Mouse (Mus musculus) stomach, postnatal 0 days (tissue): ENCODE data around the gene Cldn8. TPM values are rescaled to one million over a fixed set of nuclear protein-coding genes. Genes with fewer than 3 reads are reported as not detected.

Experiments used
- ATAC-seq: fragments of 200-750 bp; cut with Nextera tagmentation; 2 replicates; pipeline ENCODE4 v1.8.0; 2017; ENCODE audit not compliant: low FRiP score, low TSS enrichment
- DNase-seq: peaks from one replicate; pipeline ENCODE4 v3.0.0-alpha.2; 2016; ENCODE audit warnings: low spot score
- H3K27ac ChIP-seq: fragments of 300-500 bp; sonication (generic); replicated peaks from 2 replicates; pipeline ENCODE4 v1.5.1; 2014; ENCODE audit warnings: mild to moderate bottlenecking, control low read depth
- H3K27me3 ChIP-seq: fragments of 300-500 bp; sonication (generic); 2 replicates; pipeline ENCODE4 v1.6.1; 2014; ENCODE audit warnings: low read length; ENCODE audit not compliant: control insufficient read depth, insufficient read depth
- H3K36me3 ChIP-seq: fragments of 300-500 bp; sonication (generic); 2 replicates; pipeline ENCODE4 v1.6.1; 2014; ENCODE audit warnings: low read length, mixed read lengths; ENCODE audit not compliant: control insufficient read depth, insufficient read depth
- H3K4me1 ChIP-seq: fragments of 300-500 bp; sonication (generic); replicated peaks from 2 replicates; pipeline ENCODE4 v1.6.1; 2014; ENCODE audit warnings: antibody characterized with exemption; ENCODE audit not compliant: control insufficient read depth, insufficient read depth
- H3K4me2 ChIP-seq: fragments of 300-500 bp; sonication (generic); replicated peaks from 2 replicates; pipeline ENCODE4 v1.6.1; 2014; ENCODE audit warnings: low read depth, mild to moderate bottlenecking, control low read depth, moderate library complexity
- H3K4me3 ChIP-seq: fragments of 300-500 bp; sonication (generic); 2 replicates; pipeline ENCODE4 v1.5.1; 2014; ENCODE audit warnings: low read depth, low read length, control low read depth
- H3K9ac ChIP-seq: fragments of 300-500 bp; sonication (generic); 2 replicates; pipeline ENCODE4 v1.6.1; 2014; ENCODE audit warnings: mild to moderate bottlenecking, low read length, control low read depth, mixed read lengths
- H3K9me3 ChIP-seq: fragments of 300-500 bp; sonication (generic); 2 replicates; pipeline ENCODE4 v1.6.1; 2016; ENCODE audit warnings: low read length; ENCODE audit not compliant: control insufficient read depth
- CTCF ChIP-seq: IDR thresholded peaks from 2 replicates; pipeline ENCODE4 v1.5.1; 2016; ENCODE audit warnings: antibody characterized with exemption, low read depth, mild to moderate bottlenecking, moderate library complexity
- EP300 ChIP-seq: optimal IDR thresholded peaks from 2 replicates; pipeline ENCODE3; 2016; ENCODE audit warnings: antibody characterized with exemption
- WGBS: fragments of 180-500 bp; shearing (Covaris S2); extraction: QIAGEN DNeasy Blood & Tissue Kit; methylation state at CpG from one replicate; pipeline ENCODE4 v1.1.7; 2014; 5-methylcytosine and 5-hydroxymethylcytosine counted together
- polyA plus RNA-seq: library from polyadenylated mRNA; unstranded; fragments of >200 nt; fragmentation: Nextera tagmentation; extraction: Ambion mirVana; gene quantifications from 2 replicates; pipeline ENCODE4 v1.2.1, GENCODE M21; 2015

Cldn8 gene
- polyA plus RNA-seq, 1 experiment from 2014 or later, result 1.5 TPM

DNA sequence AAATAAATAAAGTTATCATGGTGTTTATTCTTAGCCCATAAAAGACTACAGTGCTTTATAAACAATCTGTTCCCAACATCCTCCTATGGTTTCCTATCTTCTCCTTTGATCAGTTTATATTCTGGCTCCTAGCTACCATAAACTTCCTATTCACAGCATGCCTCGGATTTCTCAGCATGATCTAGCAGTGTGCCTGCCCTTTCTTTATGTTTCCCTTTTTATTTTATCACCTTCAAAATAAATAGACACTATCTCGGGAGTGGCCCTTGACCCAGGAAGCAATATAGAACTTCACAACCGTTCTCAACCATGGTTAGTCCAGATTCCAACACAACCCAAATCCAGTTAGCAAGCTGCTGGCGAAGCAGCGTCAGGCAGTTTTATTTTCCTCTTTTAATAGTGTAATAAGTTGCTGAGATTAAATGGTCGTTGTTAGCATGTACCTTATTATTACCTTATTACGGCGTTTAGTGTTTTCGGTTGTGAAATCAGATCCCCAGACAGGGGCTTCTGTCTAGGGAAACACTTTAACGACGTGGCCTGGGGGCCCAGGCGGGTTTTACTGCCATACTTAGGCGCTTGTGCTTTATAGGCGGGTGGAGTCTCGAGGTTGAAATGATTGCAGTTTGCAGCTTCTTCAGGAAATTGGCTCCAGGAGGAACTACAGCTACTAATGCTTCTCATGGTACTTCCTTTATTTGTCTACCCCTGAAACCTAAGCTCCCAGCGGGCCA lies 36.7 kb upstream of the Cldn8 start:
- H3K36me3 ChIP-seq, result no peaks in the 10 kb centered on the region
- H3K9ac ChIP-seq, result no peak overlapping the region
- DNase-seq, result no peak
- H3K4me1 ChIP-seq, result no peaks in the 10 kb centered on the region
- no peak for ATAC-seq
- no peaks in the 10 kb centered on the region for H3K27me3 ChIP-seq
- TF ChIP-seq CTCF (no peak), EP300 (no peak)
- H3K4me3 ChIP-seq, result no peak overlapping the region
- H3K4me2 ChIP-seq, result no peak overlapping the region
- no peaks in the 10 kb centered on the region for H3K9me3 ChIP-seq
- 54% methylated on average over 16 of the region's 16 CpGs for WGBS
- no peak overlapping the region for H3K27ac ChIP-seq

DNA sequence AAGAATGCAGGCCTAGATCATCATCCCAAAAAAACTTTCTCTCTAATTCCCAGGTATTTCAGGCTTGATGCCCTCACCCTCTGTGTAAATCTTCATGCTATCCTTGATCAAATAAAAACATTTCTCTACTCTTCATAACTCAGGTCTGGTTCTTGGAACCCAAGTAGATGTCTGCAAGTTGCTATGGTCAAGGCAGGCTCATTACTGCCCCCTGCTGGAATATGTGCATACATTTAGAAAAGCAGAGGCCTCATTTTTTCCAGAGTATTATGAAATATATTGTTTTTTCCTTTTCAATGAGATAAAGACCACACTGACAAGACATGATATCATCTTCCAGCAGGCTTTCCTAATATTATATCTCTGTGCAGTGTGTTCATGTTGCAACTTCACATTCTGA lies 29.8 kb upstream of the Cldn8 start:
- Histone ChIP-seq H3K27me3 (no peaks in the 10 kb centered on the region), H3K36me3 (no peaks in the 10 kb centered on the region), H3K9me3 (no peaks in the 10 kb centered on the region), H3K27ac (no peak overlapping the region), H3K4me1 (no peaks in the 10 kb centered on the region), H3K9ac (no peak overlapping the region), H3K4me2 (no peak overlapping the region), H3K4me3 (no peak overlapping the region)
- no peak for ATAC-seq
- DNase-seq, result no peak
- TF ChIP-seq CTCF (peak; percentile 68), EP300 (no peak)

GRCm38 (mm10) chr16:88583338-88583737 lies 20.4 kb upstream of the Cldn8 start:
- ATAC-seq (no peak), DNase-seq (no peak)
- Histone ChIP-seq H3K36me3 (no peaks in the 10 kb centered on the region), H3K9me3 (no peaks in the 10 kb centered on the region), H3K4me3 (no peak overlapping the region), H3K9ac (no peak overlapping the region), H3K27me3 (no peaks in the 10 kb centered on the region), H3K4me1 (no peaks in the 10 kb centered on the region), H3K4me2 (no peak overlapping the region), H3K27ac (no peak overlapping the region)
- TF ChIP-seq CTCF (no peak), EP300 (no peak)
- whole genome bisulfite sequencing, result 87% methylated on average over 9 of the region's 9 CpGs

DNA sequence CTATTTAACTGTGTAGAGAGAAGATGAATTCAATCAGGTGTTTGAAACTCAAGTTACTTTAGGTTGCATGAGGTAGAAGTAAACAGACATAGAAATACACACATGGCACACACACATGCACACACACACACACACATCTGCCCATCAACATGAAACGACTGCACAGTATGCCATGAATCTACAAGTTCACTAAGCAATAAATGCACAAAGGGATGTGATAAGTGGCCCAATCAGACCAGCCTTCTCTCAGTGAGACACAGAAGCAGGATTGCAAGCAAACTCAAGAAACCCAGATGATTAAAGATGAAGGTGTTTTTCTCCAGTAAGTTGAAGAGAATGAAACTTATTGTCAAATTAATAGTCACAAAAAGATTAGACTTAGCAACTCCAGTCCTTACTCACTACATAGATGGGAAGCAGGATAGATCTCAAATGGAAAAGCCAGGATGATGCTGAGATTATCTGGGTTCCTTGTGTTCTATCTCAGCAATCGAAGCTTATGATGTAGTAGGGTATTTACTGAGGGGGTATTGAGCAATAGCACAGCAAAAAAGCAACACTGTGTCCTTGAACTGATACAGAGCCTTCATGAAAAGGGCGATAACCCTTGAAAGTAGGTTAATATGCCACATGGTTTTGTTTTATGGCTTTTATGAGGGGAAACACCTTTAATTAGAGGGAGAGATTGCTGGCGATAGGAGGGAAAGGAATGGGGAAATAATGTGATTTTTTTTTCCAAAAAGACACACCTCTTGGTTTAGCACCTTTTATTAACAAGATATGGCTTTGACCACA lies 13.1 kb upstream of the Cldn8 start:
- no peak for DNase-seq
- no peaks in the 10 kb centered on the region for H3K9me3 ChIP-seq
- H3K27ac ChIP-seq, result no peak overlapping the region
- TF ChIP-seq CTCF (no peak), EP300 (no peak)
- H3K9ac ChIP-seq, result no peak overlapping the region
- H3K4me3 ChIP-seq, result no peak overlapping the region
- no peaks in the 10 kb centered on the region for H3K36me3 ChIP-seq
- 74% methylated on average over 4 of the region's 4 CpGs for WGBS
- H3K4me1 ChIP-seq, result no peaks in the 10 kb centered on the region
- no peak for ATAC-seq
- H3K4me2 ChIP-seq, result no peak overlapping the region
- no peaks in the 10 kb centered on the region for H3K27me3 ChIP-seq

- no peak overlapping the region for H3K27ac ChIP-seq
- WGBS, result 32% methylated on average over 5 of the region's 5 CpGs
Observed at GRCm38 (mm10) chr16:88572904-88573404, 10.0 kb upstream of the Cldn8 start.

DNA sequence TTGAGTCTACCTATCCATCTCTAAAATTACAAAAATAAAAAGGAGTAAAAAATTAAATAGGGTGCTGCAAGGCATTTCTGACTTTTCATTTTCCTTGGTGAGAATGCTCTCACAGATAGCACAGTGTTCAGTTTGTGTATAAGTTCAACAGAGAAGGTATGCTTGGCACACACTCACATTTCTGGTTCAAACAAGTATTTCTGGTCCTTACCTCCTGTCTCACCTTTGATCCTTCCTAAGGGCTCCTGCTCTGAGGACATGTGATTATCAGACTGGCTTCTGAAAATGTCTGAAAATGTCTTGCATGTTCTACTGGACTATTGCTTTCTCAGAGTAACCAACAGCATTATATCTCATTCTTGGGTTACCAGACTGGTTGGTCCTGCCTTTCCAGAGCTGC lies 7.2 kb upstream of the Cldn8 start:
- Histone ChIP-seq H3K9ac (no peak overlapping the region), H3K9me3 (no peaks in the 10 kb centered on the region), H3K27ac (no peak overlapping the region), H3K27me3 (no peaks in the 10 kb centered on the region), H3K36me3 (no peaks in the 10 kb centered on the region), H3K4me3 (no peak overlapping the region), H3K4me2 (no peak overlapping the region), H3K4me1 (no peaks in the 10 kb centered on the region)
- TF ChIP-seq EP300, result no peak
- TF ChIP-seq CTCF, result no peak
- ATAC-seq (no peak), DNase-seq (no peak)

More at GRCm38 (mm10) chr16:88572904-88573404, 10.0 kb upstream of the Cldn8 start:
- no peaks in the 10 kb centered on the region for H3K36me3 ChIP-seq
- no peaks in the 10 kb centered on the region for H3K9me3 ChIP-seq
- no peak for DNase-seq
- TF ChIP-seq EP300 (no peak), CTCF (no peak)
- no peaks in the 10 kb centered on the region for H3K27me3 ChIP-seq
- no peak for ATAC-seq
- H3K4me1 ChIP-seq, result no peaks in the 10 kb centered on the region
- H3K4me3 ChIP-seq, result no peak overlapping the region
- no peak overlapping the region for H3K4me2 ChIP-seq
- no peak overlapping the region for H3K9ac ChIP-seq
